Mouse (Mus musculus) gastrocnemius, adult 8-10 months (tissue): Measurements from ENCODE around the gene Nmnat1. TPM values are rescaled to one million over a fixed set of nuclear protein-coding genes. Genes with fewer than 3 reads are reported as not detected.

Experiments
- DNase-seq, 2 experiments: peaks; one replicate each; pipeline ENCODE4 v3.0.0; 2022; ENCODE audit warnings: low spot score in 2 of 2
- total RNA-seq, 4 experiments: library from RNA; stranded (reverse); gene quantifications; 2 replicates each; pipeline ENCODE4 v1.2.4; 2022

Gene Nmnat1
- 10 to 100 TPM; 29.8 to 34.8 (median 30.9) TPM for total RNA-seq

GRCm38 (mm10) chr4:149485053-149485824 is at the start of gene Nmnat1, which contains the start of gene Lzic:
Nmnat1 (minus strand) TSS chr4:149485202.
Lzic (plus strand) TSS chr4:149485229.
- DNase-seq: peak; percentile 86 to 87

- DNase-seq: no peak
These were observed 44.7 kb upstream of the Nmnat1 start for GRCm38 (mm10) chr4:149529691-149530090.

- no peak for DNase-seq
These were observed 42.8 kb upstream of the Nmnat1 start for GRCm38 (mm10) chr4:149527621-149528354.

GRCm38 (mm10) chr4:149526330-149526729 is 41.3 kb upstream of the Nmnat1 start:
- no peak for DNase-seq

- no peak for DNase-seq
These were observed 40.8 kb upstream of the Nmnat1 start for GRCm38 (mm10) chr4:149525811-149526210.

GRCm38 (mm10) chr4:149525170-149525569 is 40.2 kb upstream of the Nmnat1 start:
- DNase-seq: no peak

GRCm38 (mm10) chr4:149523961-149524360 is 39.0 kb upstream of the Nmnat1 start:
- DNase-seq: no peak

- no peak for DNase-seq
These were observed 36.3 kb upstream of the Nmnat1 start for GRCm38 (mm10) chr4:149521258-149521657.

GRCm38 (mm10) chr4:149518351-149519220 is 33.6 kb upstream of the Nmnat1 start:
- DNase-seq: peak in 1 of 2 experiments; percentile 15

GRCm38 (mm10) chr4:149517868-149518340 is 32.9 kb upstream of the Nmnat1 start, which contains the start of gene Ctnnbip1:
Ctnnbip1 (plus strand) TSS chr4:149518236.
- peak; percentile 97 to 98 for DNase-seq

- no peak for DNase-seq
These were observed 30.7 kb upstream of the Nmnat1 start for GRCm38 (mm10) chr4:149515706-149516105.

- no peak for DNase-seq
These were observed 27.1 kb upstream of the Nmnat1 start for GRCm38 (mm10) chr4:149512072-149512471.

GRCm38 (mm10) chr4:149511221-149511646 is 26.2 kb upstream of the Nmnat1 start:
- DNase-seq: no peak

GRCm38 (mm10) chr4:149506904-149507303 is 21.9 kb upstream of the Nmnat1 start:
- no peak for DNase-seq

- DNase-seq: no peak
These were observed 20.4 kb upstream of the Nmnat1 start for GRCm38 (mm10) chr4:149505261-149505967.

GRCm38 (mm10) chr4:149504858-149505257 is 19.9 kb upstream of the Nmnat1 start:
- no peak for DNase-seq

GRCm38 (mm10) chr4:149504363-149504762 is 19.4 kb upstream of the Nmnat1 start:
- DNase-seq: no peak

- no peak for DNase-seq
These were observed 14.8 kb upstream of the Nmnat1 start for GRCm38 (mm10) chr4:149499790-149500189.

GRCm38 (mm10) chr4:149498901-149499300 is 13.9 kb upstream of the Nmnat1 start:
- DNase-seq: no peak

- no peak for DNase-seq
These were observed 11.6 kb upstream of the Nmnat1 start for GRCm38 (mm10) chr4:149496612-149497011.

GRCm38 (mm10) chr4:149491151-149491550 is 6.1 kb upstream of the Nmnat1 start:
- DNase-seq: no peak
